Mouse (Mus musculus) central nervous system, embryonic 18 days (tissue): Measurements from ENCODE around the gene Ptcra. TPM values are rescaled to one million over a fixed set of nuclear protein-coding genes. Genes with fewer than 3 reads are reported as not detected.

Experiments
- polyA plus RNA-seq: library from polyadenylated mRNA; depleted of rRNA; stranded (reverse); fragments of >200 nt; gene quantifications from 2 replicates; pipeline ENCODE4 v1.2.3, GENCODE M21; 2012; rRNA removed

Gene Ptcra
- polyA plus RNA-seq, result 0.07 TPM in 1 of 2 replicates, not detected in the other

GRCm38 (mm10) chr17:46763544-46763943 lies at the start of gene Ptcra:
Ptcra (minus strand) TSS chr17:46763712.

GRCm38 (mm10) chr17:46782341-46783221 lies 19.1 kb upstream of the Ptcra start, which contains the start of gene Rpl7l1:
Rpl7l1 (minus strand) TSS chr17:46782672.

GRCm38 (mm10) chr17:46772404-46773277 lies 9.1 kb upstream of the Ptcra start, which contains the start of gene 2310039H08Rik:
2310039H08Rik (plus strand) TSS chr17:46772635.

GRCm38 (mm10) chr17:46751794-46752556 lies 11.5 kb downstream of the Ptcra start, which contains the start of gene Cnpy3:
Cnpy3 (minus strand) TSS chr17:46752214.

GRCm38 (mm10) chr17:46728904-46729318 lies 34.6 kb downstream of the Ptcra start, which contains the start of gene Gnmt:
Gnmt (minus strand) TSS chr17:46729168.

GRCm38 (mm10) chr17:46710959-46711597 lies 52.4 kb downstream of the Ptcra start, which contains the start of gene Pex6:
Pex6 (plus strand) TSS chr17:46711463.

Other genes with a start within 250 kb of the Ptcra start
- 40.4 and 42.3 TPM in 2 replicates for gene Cul9, start 217.3 kb downstream of the Ptcra start, polyA plus RNA-seq
- 67.9 and 75.4 TPM in 2 replicates for gene Srf, start 207.5 kb downstream of the Ptcra start, polyA plus RNA-seq
- 15.2 and 17.2 TPM in 2 replicates for gene Ptk7, start 134.2 kb downstream of the Ptcra start, polyA plus RNA-seq
- gene Klc4, start 117.7 kb downstream of the Ptcra start, polyA plus RNA-seq, result 21.6 and 24.5 TPM in 2 replicates
- gene Mrpl2, start 117.5 kb downstream of the Ptcra start, polyA plus RNA-seq, result 41.8 and 42.2 TPM in 2 replicates
- gene Cul7, start 113.4 kb downstream of the Ptcra start, polyA plus RNA-seq, result 57.9 and 58.6 TPM in 2 replicates
- 35.4 and 37.4 TPM in 2 replicates for gene Rrp36, start 89.4 kb downstream of the Ptcra start, polyA plus RNA-seq
- gene Mea1, start 84.9 kb downstream of the Ptcra start, polyA plus RNA-seq, result 185 and 210 TPM in 2 replicates
- gene Klhdc3, start 82.8 kb downstream of the Ptcra start, polyA plus RNA-seq, result 165 and 178 TPM in 2 replicates
- 100 and 101 TPM in 2 replicates for gene Ppp2r5d, start 58.6 kb downstream of the Ptcra start, polyA plus RNA-seq
- 46.3 and 46.4 TPM in 2 replicates for gene Pex6, start 52.2 kb downstream of the Ptcra start, polyA plus RNA-seq
- 2.0 and 2.5 TPM in 2 replicates for gene Gnmt, start 34.5 kb downstream of the Ptcra start, polyA plus RNA-seq
- 58.5 and 59.3 TPM in 2 replicates for gene Cnpy3, start 11.5 kb downstream of the Ptcra start, polyA plus RNA-seq
- gene 2310039H08Rik, start 8.9 kb upstream of the Ptcra start, polyA plus RNA-seq, result 52.9 and 53.6 TPM in 2 replicates
- 67.6 and 73.0 TPM in 2 replicates for gene Rpl7l1, start 19.0 kb upstream of the Ptcra start, polyA plus RNA-seq
- gene Bicral, start 94.8 kb upstream of the Ptcra start, polyA plus RNA-seq, result 21.7 and 22.8 TPM in 2 replicates
- 29.4 and 29.5 TPM in 2 replicates for gene Tbcc, start 127.0 kb upstream of the Ptcra start, polyA plus RNA-seq
- gene Prph2, start 146.7 kb upstream of the Ptcra start, polyA plus RNA-seq, result 0.04 TPM in 1 of 2 replicates, not detected in the other
- 34.7 and 35.2 TPM in 2 replicates for gene Ubr2, start 246.8 kb upstream of the Ptcra start, polyA plus RNA-seq